Mouse (Mus musculus): ENCODE data around the gene Map4k1. TPM values are rescaled to one million over a fixed set of nuclear protein-coding genes. Genes with fewer than 3 reads are reported as not detected.

The Map4k1 gene
- polyA plus RNA-seq, 1 experiment, result 8.2 TPM

DNA sequence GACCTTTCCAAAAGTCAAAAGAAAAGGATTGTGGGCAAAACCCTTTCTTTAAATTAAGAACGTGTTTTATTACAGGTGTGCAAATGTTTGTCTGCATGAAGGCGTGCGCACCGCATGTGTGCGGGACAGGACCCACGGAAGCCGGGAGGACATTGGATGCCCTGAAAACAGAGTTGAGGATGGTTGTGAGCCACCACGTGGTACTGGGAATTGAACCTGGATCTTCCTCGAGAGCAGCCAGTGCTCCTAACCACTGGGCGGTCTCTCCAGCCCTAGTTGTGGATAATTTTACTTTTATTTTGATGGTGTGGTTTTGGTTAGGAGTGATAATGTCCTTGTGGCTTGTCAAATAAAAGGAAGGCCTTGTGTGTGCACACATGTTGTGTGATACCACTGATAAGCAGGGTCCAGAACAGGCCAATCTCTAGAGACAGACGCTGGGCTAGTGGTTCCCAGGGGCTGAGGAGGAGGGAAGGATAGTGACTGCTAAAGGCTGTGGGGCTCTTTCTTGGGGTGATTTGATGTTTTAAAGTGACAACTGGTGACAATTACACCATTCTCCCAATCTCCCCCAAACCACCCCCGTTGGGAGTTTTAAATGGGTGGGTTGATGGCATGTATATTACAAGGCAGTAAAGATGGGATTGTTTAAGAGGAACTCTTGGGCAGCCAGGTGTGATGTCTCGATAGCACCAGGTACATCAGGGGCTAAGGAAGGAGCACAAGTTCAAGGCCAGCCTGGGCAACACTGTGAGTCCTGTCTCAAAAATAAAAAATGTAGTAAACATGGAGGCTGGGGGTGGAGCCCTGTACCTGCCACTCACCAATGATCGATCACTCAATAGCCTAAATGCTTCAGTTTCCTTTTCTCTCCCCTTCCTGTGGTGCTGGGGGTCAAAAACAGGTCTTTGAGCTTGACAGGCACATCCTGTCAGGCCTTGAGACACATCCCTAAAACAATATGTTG, 48.1 kb downstream of the Map4k1 start:
- no peak for TF ChIP-seq POLR2A (IDR thresholded peaks at IDR 0.05; ENCODE audit: borderline replicate concordance, extremely low read depth, insufficient read depth, insufficient read length, poor library complexity, severe bottlenecking)
- no peak for TF ChIP-seq CTCF (IDR thresholded peaks at IDR 0.05; ENCODE audit: borderline replicate concordance, extremely low read depth, insufficient read depth, insufficient read length)
- DNase-seq (ENCODE audit: low read depth), result no peak

DNA sequence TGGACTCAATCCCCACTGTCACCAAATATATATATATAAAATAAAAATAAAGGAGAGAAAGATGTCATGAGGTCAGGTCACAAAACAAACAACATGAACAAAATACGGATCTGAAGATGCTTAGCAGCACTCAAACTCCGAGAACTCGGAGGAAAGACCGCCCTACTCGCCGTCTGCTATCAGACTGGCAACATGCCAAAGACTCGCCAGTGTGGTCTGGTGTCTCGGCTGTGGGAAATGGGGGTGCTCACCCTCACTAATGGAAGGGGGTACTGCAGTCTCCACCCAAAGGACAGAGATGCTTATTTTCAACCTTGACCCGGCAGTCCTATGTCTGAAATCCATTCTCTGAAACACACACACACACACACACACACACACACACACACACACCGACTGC, 49.8 kb downstream of the Map4k1 start:
- TF ChIP-seq CTCF (IDR thresholded peaks at IDR 0.05; ENCODE audit: borderline replicate concordance, extremely low read depth, insufficient read depth, insufficient read length), result no peak
- no peak for TF ChIP-seq POLR2A (IDR thresholded peaks at IDR 0.05; ENCODE audit: borderline replicate concordance, extremely low read depth, insufficient read depth, insufficient read length, poor library complexity, severe bottlenecking)
- DNase-seq (ENCODE audit: low read depth), result no peak

DNA sequence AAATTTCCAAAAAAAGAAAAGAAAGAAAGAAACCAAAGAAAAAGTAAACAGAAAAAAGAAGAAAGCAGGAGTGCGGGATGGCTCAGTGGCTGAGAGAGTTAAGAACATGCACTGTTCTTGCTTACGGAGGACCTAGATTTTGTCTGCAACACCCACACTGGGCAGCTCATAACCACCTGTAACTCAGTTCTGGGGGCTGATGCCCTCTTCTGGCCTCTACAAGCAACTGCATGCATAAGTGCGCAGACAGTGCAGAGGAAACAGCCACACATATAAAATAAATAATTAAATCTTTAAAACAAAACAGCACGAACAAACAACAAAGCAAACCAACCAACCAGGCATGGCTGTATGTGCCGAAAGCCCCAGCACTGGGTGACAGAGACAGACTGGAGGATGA, 50.8 kb downstream of the Map4k1 start:
- no peak for DNase-seq (ENCODE audit: low read depth)
- TF ChIP-seq POLR2A (IDR thresholded peaks at IDR 0.05; ENCODE audit: borderline replicate concordance, extremely low read depth, insufficient read depth, insufficient read length, poor library complexity, severe bottlenecking) (no peak), CTCF (IDR thresholded peaks at IDR 0.05; ENCODE audit: borderline replicate concordance, extremely low read depth, insufficient read depth, insufficient read length) (peak; percentile 31; the same call in 1 of the 2 replicates)

DNA sequence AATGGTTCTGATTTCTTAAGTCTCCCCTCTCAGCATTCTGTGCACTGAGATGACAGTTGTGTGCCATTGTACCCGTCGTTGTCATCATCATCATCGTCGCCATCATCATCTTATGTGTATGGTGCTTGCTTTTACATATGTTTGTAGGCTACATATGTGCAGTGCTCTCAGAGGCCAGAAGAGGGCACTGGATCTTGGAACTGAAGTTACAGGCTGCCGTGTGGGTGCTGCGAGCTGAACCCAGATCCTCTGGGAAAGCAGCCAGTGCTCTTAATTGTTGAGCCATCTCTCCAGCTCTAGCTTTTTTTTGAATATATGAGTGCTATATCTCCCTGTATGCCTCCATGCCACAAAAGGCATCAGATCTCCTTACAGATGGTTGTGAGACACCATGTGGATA, 55.4 kb downstream of the Map4k1 start:
- no peak for DNase-seq (ENCODE audit: low read depth)
- no peak for TF ChIP-seq POLR2A (IDR thresholded peaks at IDR 0.05; ENCODE audit: borderline replicate concordance, extremely low read depth, insufficient read depth, insufficient read length, poor library complexity, severe bottlenecking)

DNA sequence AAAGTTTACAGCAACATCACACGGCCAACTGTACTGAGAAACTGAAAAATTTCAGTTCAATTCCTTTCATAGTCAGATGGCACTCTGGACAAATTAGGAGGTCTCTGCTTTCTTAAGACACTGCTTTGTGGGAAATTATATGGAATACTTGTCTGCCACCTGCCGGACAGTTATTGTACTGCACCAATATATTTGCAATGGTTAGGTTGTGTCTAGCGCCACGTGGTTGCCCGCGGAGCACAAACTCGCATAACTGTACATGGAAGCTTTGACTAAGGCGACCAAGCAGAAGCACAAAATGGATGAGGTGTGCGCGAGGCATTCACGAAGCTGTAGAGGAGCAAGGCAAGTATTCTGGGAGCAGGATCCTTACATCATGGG, 57.7 kb downstream of the Map4k1 start:
- TF ChIP-seq CTCF (IDR thresholded peaks at IDR 0.05; ENCODE audit: borderline replicate concordance, extremely low read depth, insufficient read depth, insufficient read length) (peak; percentile 69; the same call in 1 of the 2 replicates), POLR2A (IDR thresholded peaks at IDR 0.05; ENCODE audit: borderline replicate concordance, extremely low read depth, insufficient read depth, insufficient read length, poor library complexity, severe bottlenecking) (no peak)
- peak; percentile 97 for DNase-seq (ENCODE audit: low read depth)

DNA sequence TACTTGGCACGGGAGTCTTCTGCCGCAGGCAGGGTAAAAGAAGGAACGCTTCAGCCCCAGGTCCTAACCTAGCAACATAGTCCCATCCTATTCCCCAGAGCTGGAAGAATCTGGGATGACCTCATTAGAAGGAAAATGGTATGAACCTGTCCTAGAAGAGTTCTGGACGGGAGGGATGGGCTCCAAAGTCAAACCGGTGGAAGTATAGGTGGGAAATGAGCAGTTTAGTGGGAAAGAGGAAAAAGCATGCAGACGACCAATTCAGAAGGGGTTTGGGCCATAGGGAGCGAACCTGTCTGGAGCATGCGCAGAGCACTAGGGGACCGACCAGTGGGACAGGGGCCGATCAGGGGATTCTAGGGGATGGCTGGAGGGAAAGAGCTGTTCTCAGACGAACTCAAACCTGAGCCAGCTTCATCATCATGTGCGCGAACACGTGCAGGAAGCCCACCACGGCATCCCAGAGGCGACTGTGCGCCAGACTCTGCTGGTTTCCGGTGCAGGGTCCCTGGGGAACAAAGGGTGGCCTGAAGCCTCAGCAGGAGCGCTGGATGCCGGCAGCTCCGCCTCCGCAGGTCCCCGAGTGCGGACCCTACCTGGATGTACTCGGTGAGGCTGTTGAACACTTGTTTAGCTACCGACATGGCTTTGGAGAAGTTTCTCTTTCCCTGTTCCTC, 58.3 kb downstream of the Map4k1 start:
- DNase-seq (ENCODE audit: low read depth), result peak; percentile 68
- TF ChIP-seq POLR2A (IDR thresholded peaks at IDR 0.05; ENCODE audit: borderline replicate concordance, extremely low read depth, insufficient read depth, insufficient read length, poor library complexity, severe bottlenecking) (no peak), CTCF (IDR thresholded peaks at IDR 0.05; ENCODE audit: borderline replicate concordance, extremely low read depth, insufficient read depth, insufficient read length) (no peak)

DNA sequence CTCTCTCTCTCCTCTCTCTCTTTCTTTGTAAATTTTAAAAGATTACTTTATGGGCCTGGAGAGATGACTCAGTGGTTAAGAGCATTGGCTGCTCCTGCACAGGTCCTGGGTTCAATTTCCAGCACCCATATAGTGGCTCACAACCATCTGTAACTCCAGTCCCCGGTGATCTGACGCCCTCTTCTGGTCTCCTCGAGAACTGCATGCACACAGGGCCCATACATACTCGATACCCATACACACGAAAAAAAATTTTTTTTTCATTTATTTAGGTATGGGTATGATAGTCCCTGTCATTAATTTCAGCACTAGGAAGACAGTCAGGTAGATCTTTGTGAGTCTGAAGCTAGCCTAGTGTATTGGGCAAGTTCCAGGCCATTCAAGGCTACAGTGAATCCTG, 59.3 kb downstream of the Map4k1 start:
- no peak for TF ChIP-seq POLR2A (IDR thresholded peaks at IDR 0.05; ENCODE audit: borderline replicate concordance, extremely low read depth, insufficient read depth, insufficient read length, poor library complexity, severe bottlenecking)
- TF ChIP-seq CTCF (IDR thresholded peaks at IDR 0.05; ENCODE audit: borderline replicate concordance, extremely low read depth, insufficient read depth, insufficient read length), result peak; percentile 40; the same call in 1 of the 2 replicates

DNA sequence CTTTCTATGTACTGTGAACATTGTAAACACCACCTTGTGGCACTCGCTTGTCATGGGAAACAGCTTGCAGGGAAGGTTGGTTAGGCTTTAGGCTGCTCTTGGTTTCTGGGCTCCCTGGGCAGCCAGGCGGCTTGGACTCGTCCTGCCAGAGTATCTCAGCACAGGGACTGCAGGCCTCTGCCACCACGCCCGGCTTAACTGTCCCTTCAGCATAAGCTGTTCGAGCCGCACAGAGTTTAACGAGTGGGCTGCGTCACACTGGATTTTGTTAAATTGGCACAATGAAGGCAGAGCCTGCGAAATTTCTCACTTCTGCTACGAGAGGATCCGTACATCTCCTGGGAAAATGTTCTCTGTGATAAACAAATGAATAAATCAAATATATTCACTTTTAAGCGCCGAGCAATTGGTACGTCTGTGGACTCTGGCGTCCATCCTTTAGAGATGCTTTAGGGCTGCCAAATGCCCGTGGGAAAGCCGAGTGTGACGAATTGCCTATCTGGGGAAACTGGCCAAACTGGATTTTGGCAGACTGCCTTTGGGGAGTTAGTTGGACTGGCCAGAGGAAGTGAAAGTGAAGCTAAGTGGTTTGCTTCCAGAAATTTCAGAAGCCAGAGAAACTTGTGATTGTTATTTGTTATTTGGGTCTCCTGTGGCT, 61.3 kb downstream of the Map4k1 start:
- peak; percentile 80 for DNase-seq (ENCODE audit: low read depth)
- TF ChIP-seq POLR2A (IDR thresholded peaks at IDR 0.05; ENCODE audit: borderline replicate concordance, extremely low read depth, insufficient read depth, insufficient read length, poor library complexity, severe bottlenecking) (no peak), CTCF (IDR thresholded peaks at IDR 0.05; ENCODE audit: borderline replicate concordance, extremely low read depth, insufficient read depth, insufficient read length) (no peak)

More for the DNA sequence above, 59.3 kb downstream of the Map4k1 start:
- no peak for DNase-seq (ENCODE audit: low read depth)

DNA sequence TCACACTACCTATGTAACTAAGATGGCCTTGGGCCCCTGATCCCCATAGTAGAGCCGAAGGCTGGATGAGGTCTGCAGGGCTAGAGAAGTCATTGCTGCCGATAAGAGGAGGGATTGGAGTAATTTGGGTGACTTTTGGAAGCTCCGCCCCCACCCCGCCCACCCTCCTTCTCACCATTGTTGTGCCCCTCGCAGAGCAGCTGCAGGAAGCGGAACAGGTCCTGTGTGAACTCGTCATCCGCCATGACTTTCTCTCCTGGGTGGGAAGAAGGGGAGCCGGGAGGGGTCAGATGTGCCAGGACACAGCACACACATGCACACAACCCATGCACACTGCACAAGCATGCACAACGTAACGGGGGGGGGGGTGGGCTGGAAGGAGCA, 61.8 kb downstream of the Map4k1 start:
- no peak for DNase-seq (ENCODE audit: low read depth)

DNA sequence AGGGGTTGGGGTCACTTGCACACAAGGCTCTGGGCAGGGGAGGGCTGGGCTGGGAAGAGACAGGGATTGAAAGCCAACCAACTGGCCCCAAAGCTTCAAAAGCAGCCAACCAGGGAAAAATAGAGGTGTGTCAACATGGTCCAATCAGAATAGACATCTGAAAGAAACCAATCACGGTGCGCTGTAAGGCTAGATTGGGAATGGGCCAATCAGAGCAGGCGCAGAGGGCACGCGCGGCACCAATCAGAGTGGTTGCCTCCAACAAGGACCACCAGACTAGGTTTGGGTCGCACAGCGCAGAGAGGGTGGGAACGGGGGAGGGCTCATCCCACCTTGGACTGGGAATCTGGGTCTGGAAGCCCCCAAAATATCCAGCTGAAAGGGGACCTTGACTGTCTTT, 62.5 kb downstream of the Map4k1 start:
- TF ChIP-seq CTCF (IDR thresholded peaks at IDR 0.05; ENCODE audit: borderline replicate concordance, extremely low read depth, insufficient read depth, insufficient read length), result no peak
- no peak for TF ChIP-seq POLR2A (IDR thresholded peaks at IDR 0.05; ENCODE audit: borderline replicate concordance, extremely low read depth, insufficient read depth, insufficient read length, poor library complexity, severe bottlenecking)
- peak; percentile 41 for DNase-seq (ENCODE audit: low read depth)

More for the DNA sequence above, 61.8 kb downstream of the Map4k1 start:
- TF ChIP-seq POLR2A (IDR thresholded peaks at IDR 0.05; ENCODE audit: borderline replicate concordance, extremely low read depth, insufficient read depth, insufficient read length, poor library complexity, severe bottlenecking) (no peak), CTCF (IDR thresholded peaks at IDR 0.05; ENCODE audit: borderline replicate concordance, extremely low read depth, insufficient read depth, insufficient read length) (no peak)

DNA sequence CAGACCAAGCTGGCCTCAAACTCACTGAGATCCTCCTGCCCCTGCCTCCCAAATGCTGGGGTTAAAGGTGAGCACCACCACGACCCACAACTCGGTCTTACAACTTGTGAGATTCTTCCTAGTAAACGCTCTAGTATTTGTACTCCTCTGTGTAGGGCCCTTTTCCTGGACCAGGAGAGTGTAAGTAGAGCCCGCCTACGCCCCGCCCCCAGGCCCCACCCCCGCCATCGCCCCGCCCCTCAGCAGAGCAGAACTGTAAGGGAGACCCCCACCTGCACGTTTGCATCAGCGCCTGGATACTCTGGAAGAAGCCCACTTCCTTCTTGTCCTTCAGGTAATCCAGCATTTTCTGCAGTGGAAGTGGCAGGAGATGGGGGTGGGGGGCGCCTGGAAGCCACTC, 64.7 kb downstream of the Map4k1 start:
- TF ChIP-seq POLR2A (IDR thresholded peaks at IDR 0.05; ENCODE audit: borderline replicate concordance, extremely low read depth, insufficient read depth, insufficient read length, poor library complexity, severe bottlenecking) (no peak), CTCF (IDR thresholded peaks at IDR 0.05; ENCODE audit: borderline replicate concordance, extremely low read depth, insufficient read depth, insufficient read length) (no peak)
- no peak for DNase-seq (ENCODE audit: low read depth)
